Mouse (Mus musculus) NIH3T3 (cell line): ENCODE measurements around the gene Lmf2.

ENCODE experiments used
- DNase-seq: peaks from one replicate; pipeline ENCODE4 v3.0.0-alpha.2; 2012; ENCODE audit warnings: low read depth

Gene Lmf2

DNA sequence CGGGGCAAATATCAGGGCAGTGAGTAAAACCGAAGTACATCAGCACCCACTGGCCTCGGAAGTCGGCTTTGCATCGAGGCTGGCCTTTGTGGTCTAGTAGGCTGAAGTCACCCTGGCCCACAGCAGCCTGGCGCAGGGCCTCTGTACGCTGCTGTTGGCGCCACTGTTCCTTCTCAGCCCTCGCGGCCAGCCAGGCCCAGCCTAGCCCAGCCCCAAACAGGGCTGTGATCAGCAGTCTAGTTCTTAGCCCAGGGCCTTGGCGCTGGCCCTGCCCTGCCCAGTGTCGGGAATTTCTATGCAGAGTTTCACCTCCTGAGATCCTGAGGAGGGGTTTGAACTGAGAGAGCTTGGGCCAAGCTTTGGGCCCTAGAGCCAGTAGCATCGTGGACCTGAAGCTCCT is 16.6 kb upstream of the Lmf2 start:
- DNase-seq: no peak

- no peak for DNase-seq
Measured at GRCm38 (mm10) chr15:89365141-89365551, 9.7 kb upstream of the Lmf2 start.

DNA sequence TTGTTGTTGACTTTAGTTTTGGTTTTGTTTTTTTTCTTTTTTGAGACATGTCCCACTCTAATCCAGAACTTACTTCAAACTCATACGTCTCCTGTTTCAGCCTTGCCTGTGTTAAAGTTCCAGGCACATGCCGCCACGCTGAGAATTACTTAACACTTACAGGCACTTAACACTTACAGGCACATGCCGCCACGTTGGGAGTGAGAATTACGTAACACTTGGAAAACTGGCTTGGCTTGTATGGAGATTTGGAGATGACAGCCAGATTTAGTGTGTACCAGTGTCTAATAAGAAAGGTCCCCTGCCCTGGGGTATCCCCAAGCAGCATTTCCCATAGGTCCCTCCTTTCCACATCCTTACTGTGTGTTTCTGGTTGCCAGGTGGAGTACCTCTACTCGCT is 7.6 kb upstream of the Lmf2 start:
- DNase-seq: no peak

GRCm38 (mm10) chr15:89358784-89359183 is 3.3 kb upstream of the Lmf2 start:
- DNase-seq: no peak

- DNase-seq: peak; percentile 98
Measured at GRCm38 (mm10) chr15:89356372-89356771, 913 bp upstream of the Lmf2 start.

- DNase-seq: peak; percentile 14
Measured at GRCm38 (mm10) chr15:89354455-89354854, 1.0 kb downstream of the Lmf2 start.

DNA sequence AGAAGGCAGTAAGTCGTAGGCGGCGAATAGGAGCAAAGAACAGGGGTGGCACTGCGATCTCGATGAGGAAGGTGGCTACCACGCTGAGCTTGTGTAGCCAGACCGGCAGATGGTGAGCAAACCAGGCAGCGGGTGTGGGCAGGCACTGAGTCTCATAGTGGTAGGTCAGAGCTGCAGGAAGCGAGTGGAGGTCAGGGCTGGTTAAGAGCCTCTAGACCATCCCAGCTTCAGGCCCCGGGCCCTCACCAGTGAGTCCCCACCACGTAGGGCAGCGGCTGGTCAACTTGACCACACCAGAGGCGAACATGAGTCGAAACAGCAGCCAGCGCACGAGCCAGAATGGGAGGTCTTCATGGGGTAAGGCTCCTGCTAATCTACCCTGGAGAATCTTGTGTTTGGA is 1.6 kb downstream of the Lmf2 start:
- no peak for DNase-seq

DNA sequence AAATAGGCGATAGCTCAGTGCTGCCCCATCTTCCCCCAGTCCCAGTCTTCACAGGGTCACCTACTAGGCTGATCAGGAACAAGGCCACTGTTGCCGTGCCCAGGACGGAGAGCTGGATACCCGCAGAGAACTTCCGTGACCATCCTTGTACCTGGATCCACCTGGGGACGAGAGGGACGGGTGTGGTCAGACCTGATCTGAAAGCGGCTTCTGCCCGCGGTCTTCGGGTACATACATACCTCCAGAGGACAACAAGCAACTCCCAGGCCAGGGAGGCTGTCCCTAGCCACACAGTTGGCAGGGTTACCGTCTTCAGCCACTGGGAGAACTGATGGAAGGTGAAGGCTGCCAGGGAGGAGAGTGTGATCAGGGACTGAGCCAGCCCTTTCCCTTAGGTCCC is 2.7 kb downstream of the Lmf2 start:
- no peak for DNase-seq

DNA sequence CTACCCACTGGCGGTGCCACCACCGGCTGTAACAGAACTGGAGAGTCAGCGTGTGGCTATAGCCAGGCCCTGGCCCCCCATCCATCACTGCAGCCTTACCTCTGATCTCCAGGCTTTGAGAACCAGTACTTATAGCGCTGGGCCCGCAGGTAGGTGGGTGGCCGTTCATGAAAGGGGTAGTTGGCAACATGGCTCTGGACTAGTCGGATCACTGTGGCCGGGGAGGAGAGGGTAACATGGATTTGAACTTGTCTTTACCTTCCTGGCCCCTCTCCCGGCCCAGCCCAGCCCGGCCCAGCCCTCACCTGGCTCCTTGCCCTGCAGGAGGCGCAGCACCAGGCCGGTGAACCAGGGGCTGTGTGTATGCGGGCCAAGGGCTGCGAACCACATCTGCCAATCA is 3.4 kb downstream of the Lmf2 start:
- DNase-seq: no peak

- DNase-seq: no peak
Measured at GRCm38 (mm10) chr15:89351302-89351701, 4.2 kb downstream of the Lmf2 start.

GRCm38 (mm10) chr15:89350447-89350846 is 5.0 kb downstream of the Lmf2 start:
- no peak for DNase-seq

GRCm38 (mm10) chr15:89343325-89343724 is 12.1 kb downstream of the Lmf2 start:
- DNase-seq: no peak

DNA sequence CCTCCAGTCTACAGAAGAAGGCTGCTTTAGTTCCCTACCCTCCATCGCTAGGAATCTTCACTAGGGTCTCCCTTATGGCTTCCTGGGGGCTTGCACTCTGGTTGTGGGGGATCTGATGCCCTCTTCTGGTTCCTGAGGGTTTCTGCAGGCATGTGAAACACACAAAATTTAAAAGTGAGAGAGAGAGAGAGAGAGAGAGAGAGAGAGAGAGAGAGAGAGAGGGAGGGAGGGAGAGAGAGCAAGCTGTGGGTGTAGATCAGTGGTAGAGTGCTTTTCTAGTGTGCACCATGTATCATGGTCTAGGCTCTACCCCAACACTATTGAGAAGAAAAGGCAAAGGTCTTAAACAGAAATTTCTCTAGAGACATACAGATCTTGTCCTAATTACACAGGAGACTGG is 13.8 kb downstream of the Lmf2 start:
- DNase-seq: no peak

GRCm38 (mm10) chr15:89340136-89340535 is 15.3 kb downstream of the Lmf2 start:
- DNase-seq: no peak

GRCm38 (mm10) chr15:89339696-89340095 is 15.8 kb downstream of the Lmf2 start:
- no peak for DNase-seq

DNA sequence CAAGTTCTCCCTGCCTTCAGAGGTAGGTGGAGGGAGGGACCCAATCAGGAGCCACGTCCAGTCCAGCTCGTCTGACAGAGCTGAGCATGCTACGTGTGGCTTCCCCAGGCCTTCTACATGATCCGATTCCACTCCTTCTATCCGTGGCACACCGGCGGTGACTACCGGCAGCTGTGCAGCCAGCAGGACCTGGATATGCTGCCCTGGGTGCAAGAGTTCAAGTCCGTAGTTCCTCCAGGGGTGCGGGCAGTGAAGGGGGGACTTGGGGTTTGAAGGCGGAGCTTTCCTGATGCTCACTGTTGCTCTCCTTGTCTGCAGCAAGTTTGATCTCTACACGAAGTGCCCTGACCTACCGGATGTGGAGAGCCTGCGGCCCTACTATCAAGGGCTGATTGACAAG is 19.0 kb downstream of the Lmf2 start:
- DNase-seq: no peak

GRCm38 (mm10) chr15:89334774-89335537 is 20.5 kb downstream of the Lmf2 start:
- DNase-seq: no peak

DNA sequence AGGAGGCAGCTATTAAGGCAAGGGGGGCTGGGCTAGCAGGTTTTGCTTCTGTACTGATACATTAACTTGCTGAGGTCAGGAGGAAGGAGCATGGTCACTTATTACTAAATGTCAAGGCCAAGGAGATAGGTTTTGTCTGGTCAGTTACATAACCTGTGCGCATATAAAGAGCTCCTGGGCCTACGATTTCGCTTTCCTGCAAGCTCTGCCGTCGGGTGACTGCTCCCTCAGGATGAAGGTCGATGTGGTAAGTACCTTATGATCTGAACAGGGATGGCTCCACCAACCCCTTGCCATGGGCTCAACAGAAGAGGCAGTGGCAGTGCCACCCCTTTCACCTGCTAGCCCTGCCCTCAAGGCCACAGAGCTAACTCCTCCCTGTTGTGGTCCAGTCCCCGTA is 21.2 kb downstream of the Lmf2 start, which contains the start of gene Miox:
Miox (plus strand) TSS at position 128 of the 400 bp plus-strand sequence.
- no peak for DNase-seq

DNA sequence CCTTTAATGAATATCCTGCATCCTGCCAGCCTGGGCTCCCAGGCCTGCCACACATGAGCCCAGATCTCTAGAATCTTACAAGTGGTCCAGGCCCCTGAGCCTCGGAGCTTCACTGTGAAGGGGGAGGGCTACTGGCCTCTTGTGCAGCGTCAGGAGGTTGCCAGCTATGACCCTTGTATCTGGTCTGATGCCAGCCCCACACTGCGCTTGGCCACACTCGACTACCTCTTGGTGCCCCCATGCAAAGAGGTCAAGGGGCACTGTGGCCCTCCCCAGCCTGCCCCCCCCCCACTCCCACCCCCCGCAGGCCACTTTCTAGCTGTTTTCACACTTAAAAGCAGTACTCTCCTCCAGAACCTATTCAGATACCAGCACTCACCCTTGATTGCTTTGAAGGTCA is 29.0 kb downstream of the Lmf2 start:
- no peak for DNase-seq

GRCm38 (mm10) chr15:89323656-89324055 is 31.8 kb downstream of the Lmf2 start:
- DNase-seq: no peak

- DNase-seq: no peak
Measured at GRCm38 (mm10) chr15:89322670-89323522, 32.6 kb downstream of the Lmf2 start, which contains the start of gene Adm2. TSS of gene Adm2 (plus strand) at chr15:89322720.

- no peak for DNase-seq
Measured at GRCm38 (mm10) chr15:89321264-89321663, 34.2 kb downstream of the Lmf2 start.

GRCm38 (mm10) chr15:89316146-89316545 is 39.3 kb downstream of the Lmf2 start:
- DNase-seq: peak; percentile 66
